ENCODE assay signal across 16 mouse cellular contexts in the genomic region with DNA sequence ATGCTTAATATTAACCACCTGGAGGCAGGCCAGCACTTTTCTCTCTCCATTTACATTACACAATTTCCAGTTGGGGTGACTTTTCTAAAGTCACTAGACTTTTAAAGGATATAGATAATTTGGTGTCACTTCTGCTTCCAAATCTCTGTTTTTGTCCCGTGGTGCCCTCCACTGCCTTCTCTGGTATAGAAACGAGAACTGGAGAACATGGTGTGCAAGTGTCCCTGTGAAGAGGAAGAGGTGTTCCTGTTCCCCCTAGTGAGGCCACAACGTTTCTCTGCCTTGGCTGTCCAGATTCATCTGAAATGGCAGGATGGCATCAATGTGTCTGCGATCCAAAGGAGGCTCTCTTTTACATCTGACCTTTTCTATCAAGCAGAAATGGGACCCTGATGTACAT.
"Had no signal": no experiment of that assay in that cellular context is flagged by ENCODE, and none has a peak within 500 bp of the region (broad histone marks: within the 10 kb centered on the region; RNA-seq: fewer than 3 reads in every experiment).

No protein-coding gene starts in this region.

- ATAC-seq: liver, embryonic 12.5 days; liver, postnatal 0 days; lung, postnatal 0 days; midbrain, embryonic 13.5 days; midbrain, embryonic 15.5 days; midbrain, embryonic 16.5 days had no signal

- DNase-seq: left cerebral cortex, postnatal 4 days; liver; liver, embryonic 13.5 days; liver, postnatal 0 days; lung, adult 18-20 months; lung, adult 2 months; lung, embryonic 14.5 days; lung, postnatal 14 days; lung, postnatal 36 days; lung, postnatal 4 days; midbrain, embryonic 14.5 days had no signal
